Mouse (Mus musculus) heart, postnatal 4 days (tissue): ENCODE measurements around the gene A2ml1. TPM values are rescaled to one million over a fixed set of nuclear protein-coding genes. Genes with fewer than 3 reads are reported as not detected.
"Not testable (repeated sequence)": the region's sequence is repeated elsewhere in the genome, so short reads cannot be mapped to it uniquely, and the experiment has no call there.

ENCODE experiments used
- DNase-seq: peaks from one replicate; pipeline ENCODE4 v3.0.0; 2021
- total RNA-seq, 2 experiments: library from RNA; stranded (reverse); gene quantifications; 2 replicates each; pipeline ENCODE4 v1.2.3; 2021

The A2ml1 gene
- total RNA-seq, result under 1 TPM in 1 of 2 experiments, not detected in 1; 0.11 TPM

DNA sequence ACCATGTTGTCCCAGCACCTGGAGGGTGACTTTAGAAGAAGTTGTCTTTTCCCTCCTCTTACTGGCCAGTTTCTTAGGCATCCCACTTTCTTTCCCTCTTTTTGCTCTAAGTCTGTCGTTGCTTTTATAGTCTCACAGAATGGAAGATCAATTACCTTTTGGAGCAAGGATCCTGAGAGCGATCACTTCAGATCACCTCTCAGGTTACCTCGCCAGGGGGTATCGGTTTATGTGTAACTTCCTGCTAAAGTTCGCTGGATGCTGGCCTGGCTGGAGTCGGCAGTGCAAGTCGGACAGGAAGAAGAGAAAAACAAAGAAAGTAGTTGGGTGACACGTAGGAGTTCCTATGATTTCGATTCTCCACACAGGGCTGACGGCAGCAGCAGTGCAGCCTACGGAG is at the start of gene A2ml1:
Gene A2ml1, minus strand, starts transcription at position 101 of the 400 bp plus-strand sequence.
- DNase-seq, result no peak

DNA sequence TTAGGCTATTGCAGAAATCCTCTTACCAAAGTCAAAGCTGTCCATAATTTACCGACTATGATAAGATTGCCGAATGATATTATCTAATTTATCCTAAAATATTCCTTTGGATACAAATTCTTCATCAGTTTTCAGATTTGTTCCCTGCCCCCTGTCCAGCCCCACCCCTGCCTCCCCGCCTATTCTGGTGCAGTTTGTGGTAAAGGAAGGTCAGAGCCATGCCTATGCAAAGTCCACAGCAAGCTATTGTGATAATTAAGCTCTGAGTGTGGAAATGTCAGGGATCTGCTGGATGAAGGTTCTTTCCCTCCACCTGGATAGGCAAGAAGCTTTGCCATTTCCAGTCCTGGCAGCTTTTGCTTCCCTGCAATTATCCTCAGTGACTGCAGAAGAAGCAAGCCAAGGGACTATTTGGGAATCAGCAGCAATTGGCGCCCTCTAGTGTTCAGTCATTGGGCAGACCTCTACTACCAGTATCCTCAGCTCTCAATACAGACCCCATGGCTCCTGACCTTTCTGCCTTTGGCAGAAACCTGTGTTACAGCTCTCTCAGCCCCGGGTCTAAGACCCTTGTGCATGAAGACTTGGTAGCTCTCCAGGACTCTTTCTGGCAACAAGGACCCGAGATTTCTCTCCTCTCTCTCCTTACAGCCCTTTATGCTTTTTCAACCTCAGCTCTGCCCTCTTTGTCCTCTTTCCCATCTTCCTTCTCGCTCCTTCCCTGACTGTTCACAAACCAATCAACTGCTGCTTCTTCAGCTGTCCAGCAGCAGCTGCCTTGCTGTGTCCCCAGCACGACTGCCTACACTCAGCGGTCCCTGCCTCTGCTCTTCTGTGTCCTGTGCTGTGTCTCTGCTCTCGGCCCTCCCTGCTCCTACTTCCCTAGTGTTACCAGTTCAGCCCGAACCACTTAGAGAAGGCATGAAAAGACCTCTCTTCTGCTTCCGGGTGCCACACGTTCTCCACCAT is 48.6 kb upstream of the A2ml1 start:
- DNase-seq, result peak; percentile 54

DNA sequence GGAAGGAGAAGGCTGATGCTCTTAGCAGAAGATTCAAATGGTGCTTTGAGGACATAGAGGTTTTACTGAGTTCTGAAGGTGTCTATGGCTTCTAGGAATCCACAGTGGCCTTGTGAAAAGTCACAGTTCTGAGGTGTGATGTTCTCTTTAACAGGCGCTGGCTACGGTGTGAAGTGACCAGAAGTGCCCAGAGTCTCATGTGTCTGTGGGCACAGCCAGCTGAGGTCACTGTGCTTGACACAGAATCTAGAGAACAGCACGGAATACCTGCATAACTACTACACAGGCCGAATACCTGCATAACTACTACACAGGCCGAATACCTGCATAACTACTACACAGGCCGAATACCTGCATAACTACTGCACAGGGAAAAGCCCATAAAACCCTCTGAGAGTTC is 43.8 kb upstream of the A2ml1 start:
- not testable (repeated sequence) for DNase-seq

DNA sequence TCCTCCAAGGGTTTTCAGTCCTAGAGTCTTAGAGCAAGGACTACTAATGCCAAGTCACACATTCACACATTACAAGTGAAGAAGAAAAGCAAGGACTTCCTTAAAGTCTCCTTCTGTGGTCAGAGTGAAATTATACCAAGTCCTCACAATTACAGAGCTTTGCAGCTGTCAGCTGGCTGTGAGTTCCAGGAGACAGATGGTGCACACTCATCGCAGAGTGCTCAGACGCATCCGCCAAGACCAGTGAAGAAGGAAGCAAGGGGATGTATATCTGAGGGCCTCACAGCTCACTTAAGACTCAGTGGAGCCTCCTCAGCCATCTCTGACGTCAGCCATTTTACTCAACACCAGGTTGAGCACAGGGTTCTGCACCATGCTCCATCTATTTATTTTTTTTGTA is 43.0 kb upstream of the A2ml1 start:
- DNase-seq, result no peak

DNA sequence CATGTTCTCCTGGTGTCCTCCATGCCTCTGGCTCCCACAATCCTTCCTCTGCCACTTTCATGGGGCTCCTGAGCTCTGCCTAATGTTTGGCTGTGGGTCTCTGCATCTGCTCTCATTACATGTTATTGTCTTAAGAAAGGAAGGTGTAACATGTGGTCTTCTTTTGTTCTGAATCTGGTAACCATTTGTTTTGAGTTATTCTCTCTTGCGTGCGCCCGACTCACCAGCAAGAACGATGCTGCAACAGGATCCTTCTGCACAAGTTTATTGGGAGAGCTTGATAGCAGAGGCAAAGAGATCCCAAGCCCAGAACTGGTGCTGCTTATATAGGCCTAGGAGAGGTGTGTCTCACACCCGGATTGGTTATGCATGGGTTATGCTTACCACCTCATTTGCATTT is 42.0 kb upstream of the A2ml1 start, which contains the start of gene Klrb1a:
Gene Klrb1a, minus strand, starts transcription at position 101 of the 400 bp plus-strand sequence.
- not testable (repeated sequence) for DNase-seq

DNA sequence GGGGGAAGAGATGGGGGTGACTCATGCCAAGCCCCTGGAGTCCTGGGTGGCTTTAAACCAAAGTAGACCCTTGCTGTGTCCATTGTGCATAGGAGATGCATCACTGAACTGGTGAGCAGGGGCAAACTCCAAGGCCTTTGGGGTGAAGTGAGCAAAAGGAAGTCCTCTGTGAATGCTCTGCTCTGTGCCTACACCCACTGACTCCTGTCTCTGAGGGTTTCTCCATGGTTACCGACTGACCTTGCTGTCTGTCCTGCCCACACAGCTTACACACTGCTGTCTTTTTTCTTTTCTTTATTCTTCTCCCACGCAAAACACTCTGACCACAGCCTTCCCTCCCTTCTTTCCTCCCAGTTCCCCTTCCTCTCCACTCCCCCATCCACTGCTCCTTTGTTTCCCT is 41.3 kb upstream of the A2ml1 start:
- DNase-seq, result no peak

DNA sequence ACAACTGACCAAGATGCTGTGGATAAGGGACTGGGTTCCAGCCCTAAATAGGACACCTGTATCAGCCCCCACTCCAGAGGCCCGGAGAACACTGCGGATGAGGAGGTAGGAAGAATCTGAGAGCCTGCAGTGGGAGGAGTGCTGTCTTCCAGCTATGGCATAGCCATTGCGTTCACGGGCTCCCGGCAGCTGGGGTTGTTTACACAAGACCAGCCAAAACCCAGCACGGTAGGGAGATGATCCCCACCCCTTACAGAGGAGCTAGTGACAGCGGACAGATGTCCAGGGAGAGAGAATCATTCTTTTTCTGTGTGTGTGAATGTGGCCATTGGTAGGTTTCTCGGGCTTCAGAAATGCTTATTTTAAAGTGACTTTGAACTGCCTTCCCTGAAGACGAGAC is 24.9 kb upstream of the A2ml1 start:
- no peak for DNase-seq

DNA sequence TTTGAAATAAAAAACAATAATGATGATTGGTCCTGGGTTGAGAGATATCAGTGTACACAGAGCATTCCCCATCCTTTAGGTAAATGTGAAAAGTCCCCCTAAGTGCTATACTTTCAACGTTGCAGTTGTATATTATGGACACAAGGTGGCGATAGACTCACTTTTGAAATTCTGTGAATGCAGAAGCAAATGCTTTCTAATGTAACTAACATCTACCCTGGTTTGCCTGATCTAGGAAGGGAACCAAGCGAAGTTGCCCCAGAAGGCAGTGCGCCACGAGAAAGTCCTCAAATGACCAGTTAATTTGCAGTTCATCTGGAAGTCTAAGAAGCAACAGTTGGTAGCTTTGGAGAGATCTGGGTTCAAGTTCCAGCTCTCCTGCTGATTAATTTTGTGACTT is 23.1 kb upstream of the A2ml1 start:
- no peak for DNase-seq

DNA sequence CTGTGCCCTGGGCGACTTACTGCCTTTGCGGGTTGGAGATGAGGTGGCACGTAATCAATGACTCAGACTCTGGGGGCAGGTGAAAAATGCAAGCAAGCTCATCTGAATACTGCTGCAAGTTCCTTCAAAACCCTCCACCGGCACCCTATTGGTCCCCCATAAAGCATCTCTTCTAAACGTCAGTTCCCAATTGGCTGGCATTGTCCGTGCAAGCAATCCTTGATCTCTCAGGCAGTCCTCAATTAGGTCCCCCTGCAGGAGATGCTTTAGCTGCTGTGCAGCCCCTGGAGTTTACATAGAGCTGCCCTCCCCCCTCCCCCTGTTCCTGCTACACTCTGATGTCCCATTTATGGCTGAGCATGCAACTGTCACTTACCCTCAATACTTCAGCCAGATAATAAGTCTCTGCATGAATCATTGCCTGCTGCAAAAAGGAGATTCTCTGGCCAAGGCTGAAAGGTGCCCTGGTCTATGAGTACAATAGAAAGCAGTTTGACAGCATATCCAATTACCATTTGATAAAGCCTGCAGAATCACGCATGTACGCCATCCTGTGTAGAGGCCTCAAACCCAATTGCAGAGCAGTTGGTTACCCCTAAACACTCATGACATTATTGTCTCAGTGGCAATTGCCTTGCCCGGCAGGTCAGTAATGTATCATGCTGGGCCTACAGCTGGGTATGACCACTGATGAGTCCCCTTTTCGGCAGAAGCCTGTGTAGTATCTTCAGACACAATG is 21.2 kb upstream of the A2ml1 start:
- DNase-seq, result no peak

DNA sequence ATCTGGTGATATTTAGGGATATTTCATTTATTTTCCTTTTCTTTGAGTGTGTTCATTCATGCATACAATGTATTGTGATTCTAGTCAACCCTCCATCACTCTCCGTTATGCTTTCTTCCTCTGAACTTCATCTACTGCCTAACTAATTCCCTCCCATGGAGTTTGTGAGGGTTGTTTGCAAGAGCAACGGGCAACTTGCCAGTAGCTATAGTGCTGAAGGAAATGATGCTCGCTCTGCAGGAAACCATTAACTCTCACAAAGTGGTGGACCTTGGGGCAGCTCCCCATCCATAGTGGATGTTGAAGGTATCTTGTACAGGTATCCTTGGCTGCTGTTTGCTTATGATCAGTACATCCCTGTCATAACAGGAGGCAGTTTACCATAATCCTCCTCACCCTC is 20.6 kb upstream of the A2ml1 start:
- DNase-seq, result no peak

DNA sequence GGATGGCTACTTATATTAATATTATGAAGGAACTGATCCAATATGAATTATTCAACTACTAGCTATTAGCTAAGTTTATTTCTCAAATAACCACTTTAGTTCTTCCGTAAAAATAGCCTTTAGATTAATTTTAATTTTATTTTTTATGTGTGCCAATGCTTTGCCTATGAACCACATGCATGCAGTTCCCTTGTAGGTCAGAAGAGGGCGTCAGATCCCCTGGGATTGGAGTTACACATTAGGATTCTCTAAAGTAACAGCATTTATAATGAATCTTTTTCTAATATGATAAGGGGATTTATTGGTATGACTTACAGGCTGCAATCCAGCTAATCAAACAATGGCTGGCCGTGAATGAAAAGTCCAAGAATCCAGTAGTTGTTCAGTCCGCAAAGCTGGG is 18.1 kb upstream of the A2ml1 start:
- DNase-seq, result no peak

DNA sequence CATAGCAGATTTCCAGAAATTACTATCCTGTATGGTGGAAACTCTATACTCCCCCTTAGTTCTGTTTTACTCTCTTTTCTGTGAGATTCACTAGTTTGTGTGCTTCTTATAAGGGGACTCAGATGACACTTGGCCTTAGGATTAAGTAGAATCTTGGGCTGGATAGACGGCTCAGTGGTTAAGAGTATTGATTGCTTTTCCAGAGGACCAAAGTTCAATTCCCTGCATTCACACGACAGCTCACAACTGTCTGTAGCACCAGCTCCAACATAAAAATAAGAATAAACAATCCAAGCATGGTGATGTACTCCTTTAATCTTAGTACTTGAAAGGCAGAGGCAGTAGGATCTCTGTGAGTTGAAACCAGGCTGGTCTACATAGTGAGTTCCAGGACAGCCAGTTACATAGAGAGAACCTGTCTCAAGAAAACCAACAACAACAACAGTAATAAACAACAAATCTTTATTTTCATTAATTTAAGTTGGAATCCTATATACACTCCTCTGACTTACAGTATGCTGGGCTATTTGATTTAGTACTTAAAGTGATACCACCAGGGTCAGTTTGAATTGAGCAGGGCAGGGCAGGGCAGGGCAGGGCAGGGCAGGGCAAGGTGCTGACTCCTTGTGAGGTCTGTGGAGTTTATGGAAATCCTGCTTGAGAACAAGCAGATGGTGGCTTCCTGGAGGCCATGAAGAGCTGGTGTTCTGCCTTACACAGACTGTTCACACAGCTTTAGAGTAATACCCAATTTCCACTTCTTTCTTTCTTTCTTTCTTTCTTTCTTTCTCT is 17.0 kb upstream of the A2ml1 start:
- no peak for DNase-seq

DNA sequence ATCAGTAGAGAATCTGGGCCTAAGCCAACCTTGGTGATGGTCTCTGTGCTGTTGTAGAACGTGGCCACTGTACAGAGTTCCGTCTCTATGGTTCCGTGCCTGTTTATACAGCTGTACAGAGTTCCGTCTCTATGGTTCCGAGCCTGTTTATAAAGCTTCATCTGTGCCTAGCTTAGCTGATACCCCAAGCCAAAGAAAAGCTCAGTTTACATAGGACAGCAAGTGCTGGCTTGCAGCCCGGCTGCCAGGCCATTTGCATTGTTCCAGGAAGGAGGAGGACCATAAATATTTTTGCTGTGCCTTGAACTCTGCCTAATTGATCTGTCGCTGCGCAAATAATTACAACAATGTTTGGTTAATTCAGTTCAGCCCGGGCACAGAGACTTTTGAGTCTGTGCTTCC is 15.7 kb upstream of the A2ml1 start:
- peak; percentile 29 for DNase-seq

DNA sequence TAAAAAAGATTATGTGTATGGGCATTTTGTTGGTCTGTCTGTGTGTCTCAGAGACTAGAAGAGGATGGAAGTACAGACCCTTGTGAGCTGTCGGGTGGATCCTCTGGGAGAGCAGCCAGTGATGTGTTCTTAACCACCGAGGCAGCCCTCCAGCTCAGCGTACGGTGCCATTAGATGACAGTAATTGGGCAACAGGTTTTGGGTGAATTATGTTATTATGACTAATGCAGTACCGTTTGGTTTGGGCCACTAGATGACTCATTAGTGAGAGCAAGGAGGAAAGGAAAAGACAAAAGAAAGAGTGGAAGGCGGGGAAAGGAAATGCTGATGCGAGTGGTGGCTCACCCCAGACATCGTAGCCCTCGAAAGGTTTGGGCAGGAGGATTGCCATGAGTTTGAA is 13.2 kb upstream of the A2ml1 start:
- no peak for DNase-seq

DNA sequence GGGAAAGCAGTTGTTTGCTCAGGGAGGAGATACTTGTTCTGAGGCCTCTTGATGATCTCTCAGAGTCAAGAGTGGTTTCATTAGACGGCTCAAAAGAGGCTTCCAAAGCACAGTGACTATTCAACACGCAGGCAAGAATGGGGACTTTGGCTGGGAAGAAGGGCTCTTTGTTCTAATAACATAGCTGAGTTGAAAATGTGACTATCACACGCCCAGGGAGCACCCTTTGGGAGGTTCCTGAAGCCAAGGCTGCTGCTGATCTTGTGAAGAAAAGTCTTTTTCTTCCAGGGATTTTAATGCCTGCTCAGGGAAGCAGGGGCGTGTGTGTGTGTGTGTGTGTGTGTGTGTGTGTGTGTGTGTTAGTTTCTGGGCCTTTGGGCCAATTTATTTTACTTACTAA is 8.0 kb upstream of the A2ml1 start:
- DNase-seq, result no peak

DNA sequence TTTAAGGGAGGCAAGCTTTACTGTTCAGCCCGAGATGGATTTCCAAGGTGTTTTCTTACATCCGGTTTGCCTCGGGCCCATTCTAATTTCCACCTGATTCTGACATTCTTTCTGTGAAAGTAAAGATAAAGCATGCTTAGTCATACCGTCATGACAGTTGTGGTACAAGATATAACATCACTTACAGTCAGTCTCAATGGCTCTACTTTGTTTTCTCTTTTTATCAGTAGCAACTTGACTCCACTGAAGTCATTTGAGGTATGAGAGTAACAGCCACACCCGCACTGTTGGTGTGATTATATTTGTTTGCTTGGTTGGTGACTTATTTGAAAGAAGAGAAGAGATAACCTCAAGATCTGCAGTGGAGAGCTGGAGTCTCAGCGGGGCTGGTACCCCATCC is 6.2 kb upstream of the A2ml1 start:
- DNase-seq, result no peak

DNA sequence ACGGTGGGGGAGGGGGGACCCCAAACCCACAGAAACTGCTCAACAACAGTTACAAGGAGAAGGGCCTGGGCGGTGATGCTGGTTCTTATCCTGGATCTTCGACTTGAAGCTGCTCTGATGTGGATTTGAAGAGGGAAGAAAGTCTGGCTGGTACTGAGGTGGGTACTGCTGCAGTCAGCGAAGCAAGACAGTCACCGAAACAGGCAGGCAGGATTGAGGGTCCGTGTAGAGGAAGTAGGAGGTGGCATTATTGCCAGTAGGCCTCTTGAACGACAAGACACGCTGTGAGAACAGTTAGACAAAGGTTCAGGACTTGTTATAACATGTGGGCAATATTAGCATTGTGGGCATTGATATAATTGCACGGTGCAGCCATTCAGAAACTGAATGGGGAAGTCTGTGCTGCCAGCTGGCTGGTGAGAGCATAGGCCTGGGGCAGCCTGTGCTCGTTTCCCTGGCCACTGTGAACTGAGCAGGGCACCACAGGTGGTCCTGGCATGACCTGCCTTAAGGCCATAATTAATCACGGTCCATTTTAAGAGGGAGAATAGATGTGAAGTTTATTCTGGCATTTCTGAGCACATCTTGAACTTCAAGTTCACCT is 4.3 kb upstream of the A2ml1 start:
- no peak for DNase-seq

DNA sequence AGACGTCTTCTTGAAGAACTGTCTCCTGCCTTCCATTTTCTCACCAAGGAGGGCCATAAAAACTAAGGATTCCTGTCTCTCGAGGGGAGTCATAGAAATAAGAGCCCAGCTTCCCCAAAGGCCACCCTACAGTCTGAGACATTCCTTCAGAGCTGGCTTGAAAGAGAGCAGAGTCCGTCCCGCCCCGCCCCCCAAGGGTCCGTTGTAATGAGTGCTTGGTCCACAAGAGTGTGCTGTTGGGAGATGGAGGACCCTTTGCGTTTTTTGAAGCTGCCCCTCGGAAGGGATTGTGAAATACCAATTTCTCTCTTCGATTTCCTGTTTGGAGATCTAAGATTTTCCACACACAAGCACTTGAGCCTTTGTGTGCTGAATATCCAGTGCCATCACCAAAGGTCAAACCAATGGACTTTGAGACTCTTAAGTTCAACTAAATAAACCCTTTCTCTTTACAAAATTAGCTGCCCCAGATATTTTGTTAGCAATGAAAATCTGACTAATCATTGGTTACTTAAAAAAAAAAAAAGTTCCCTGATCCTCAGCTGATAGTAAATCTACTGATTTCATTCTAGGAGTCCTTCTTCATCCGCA is 2.8 kb upstream of the A2ml1 start:
- DNase-seq, result peak; percentile 27

DNA sequence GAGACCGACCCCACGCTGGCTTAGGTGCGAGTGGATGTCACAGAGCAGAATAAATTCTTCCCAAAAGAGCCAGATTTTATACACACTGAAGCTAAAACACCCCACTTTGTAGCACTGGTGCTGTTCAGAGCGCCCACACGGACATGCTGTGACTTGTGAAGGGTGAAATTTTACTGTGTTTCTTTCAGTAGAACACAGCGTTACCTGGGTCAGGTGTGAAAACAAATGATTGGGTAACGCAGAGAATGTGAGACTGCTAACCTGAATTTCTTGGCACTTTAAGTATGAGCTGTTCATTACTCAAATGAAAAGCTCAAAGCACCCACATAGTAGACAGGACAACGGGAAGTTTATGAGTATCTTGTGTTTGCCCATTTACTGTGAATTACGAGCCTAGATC is 4.1 kb downstream of the A2ml1 start:
- DNase-seq, result no peak

DNA sequence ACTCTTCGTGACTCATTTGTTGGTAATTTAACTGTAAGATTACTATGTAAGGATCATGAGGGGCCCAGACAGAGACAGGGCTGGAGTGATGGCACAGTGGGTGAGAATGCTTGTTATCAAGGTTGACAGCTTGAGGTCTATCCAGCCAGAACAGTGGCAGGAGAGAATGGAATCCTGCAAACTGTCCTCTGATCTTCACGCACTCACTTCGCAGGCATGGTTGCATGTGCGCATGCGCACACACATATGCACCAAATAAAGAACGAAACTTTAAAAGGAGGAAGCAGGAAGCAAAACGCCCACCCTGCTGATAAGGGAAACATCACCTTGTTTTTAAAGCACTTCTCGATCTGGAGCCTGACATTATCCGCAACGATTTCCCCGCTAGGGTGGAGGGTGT is 14.8 kb downstream of the A2ml1 start:
- no peak for DNase-seq

DNA sequence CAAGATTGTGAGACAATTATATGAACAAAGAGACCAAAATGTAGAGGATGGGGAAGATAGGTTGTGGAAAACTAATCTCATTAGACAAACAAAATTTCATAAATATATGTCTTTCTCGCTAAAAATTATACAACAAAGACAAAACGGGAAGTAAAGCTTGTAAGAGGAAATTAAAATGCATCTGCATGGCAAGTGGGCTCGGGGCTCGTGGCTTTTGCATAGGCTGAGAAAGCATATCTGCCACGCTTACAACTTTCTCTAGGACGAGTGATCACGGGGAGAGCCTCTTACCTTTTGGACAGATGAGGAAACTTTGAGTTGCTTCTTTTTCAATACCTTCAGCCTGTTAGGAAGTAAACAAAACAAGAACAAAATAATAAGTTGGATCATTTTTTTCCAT is 27.4 kb downstream of the A2ml1 start:
- no peak for DNase-seq
